Mouse (Mus musculus): ENCODE results near the gene Sulf2.

Sulf2 gene

GRCm38 (mm10) chr2:166150584-166150983, 4.9 kb downstream of the Sulf2 start:
- DNase-seq (ENCODE audit: low spot score in 2 of 2) = no peak

DNA sequence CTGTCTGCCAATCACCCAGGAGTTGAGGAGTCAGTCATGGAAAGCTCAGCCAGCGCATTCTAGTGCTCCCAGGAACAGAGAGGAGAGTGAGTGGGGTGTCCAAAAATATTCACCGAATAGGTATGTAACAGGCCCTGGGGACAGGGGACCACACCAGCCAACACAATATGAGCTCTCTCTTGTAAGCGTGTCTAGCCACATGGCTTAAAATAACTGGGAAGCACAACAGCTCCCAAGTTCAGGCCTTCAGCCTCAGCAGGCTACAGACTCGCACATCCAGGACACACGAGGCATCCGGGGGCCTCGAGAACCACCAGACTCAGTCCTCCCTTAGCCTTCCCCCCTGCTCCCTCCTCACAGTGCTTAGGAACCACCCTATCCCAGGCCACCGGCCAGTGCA, 6.0 kb downstream of the Sulf2 start:
- DNase-seq (ENCODE audit: low spot score in 2 of 2) = no peak

DNA sequence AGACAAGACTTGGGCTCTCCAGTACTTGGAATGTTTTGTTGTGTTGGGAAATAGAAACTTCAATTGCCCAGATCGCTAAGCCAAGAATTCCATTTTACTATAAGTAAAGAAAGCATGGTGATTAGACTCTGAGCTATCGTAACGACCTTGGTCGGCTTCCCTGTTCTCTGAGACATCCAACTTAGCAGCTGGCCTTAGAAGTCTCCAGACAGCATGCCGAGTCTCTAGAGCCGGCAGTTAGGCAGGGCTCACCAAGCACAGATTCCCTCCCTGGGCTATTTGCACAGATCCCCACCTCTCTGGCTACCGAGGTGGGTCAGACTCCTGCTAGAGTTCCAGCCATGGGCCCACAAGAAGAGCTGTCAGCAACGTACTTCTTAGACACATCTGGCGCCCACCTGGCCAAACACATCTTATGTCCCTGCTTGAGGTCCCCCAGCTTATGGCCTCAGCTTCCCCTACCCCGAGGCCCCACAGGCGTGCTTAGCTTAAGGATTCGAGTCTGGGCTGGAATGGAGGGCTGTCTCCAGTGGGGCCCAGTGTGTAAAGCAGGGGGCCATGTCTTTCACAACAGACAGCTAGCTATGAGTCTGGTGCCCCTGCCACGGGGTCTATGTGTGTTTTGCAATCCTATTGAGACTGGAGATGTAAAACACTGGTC, 6.7 kb downstream of the Sulf2 start:
- DNase-seq (ENCODE audit: low spot score in 2 of 2) = no peak

GRCm38 (mm10) chr2:166147930-166148651, 7.4 kb downstream of the Sulf2 start:
- DNase-seq (ENCODE audit: low spot score in 2 of 2) = no peak

GRCm38 (mm10) chr2:166146446-166146845, 9.0 kb downstream of the Sulf2 start:
- no peak for DNase-seq (ENCODE audit: low spot score in 2 of 2)

- no peak for DNase-seq (ENCODE audit: low spot score in 2 of 2)
Measured at GRCm38 (mm10) chr2:166145031-166145430, 10.4 kb downstream of the Sulf2 start.

GRCm38 (mm10) chr2:166143871-166144270, 11.6 kb downstream of the Sulf2 start:
- DNase-seq (ENCODE audit: low spot score in 2 of 2) = no peak

- DNase-seq (ENCODE audit: low spot score in 2 of 2) = no peak
Measured at GRCm38 (mm10) chr2:166142561-166143112, 12.8 kb downstream of the Sulf2 start.

DNA sequence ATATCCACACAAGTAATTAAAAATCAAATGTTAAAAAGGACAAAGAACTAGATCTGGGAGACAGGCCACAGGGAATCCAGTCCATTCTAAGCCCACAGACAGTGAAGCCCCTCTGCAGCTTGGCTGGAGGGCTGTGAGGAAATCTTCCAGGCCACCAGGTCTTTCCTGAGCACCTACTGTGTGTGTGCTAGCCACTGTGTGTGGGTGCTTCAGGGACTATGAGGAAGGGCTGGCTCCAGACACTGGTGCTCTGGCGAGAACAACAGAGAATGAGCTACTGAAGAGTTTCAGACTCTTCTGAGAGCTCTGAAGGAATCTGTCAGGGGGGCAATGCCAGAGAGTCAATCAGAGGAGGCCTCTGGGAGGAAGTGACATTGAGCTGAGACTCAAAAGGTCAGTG, 13.6 kb downstream of the Sulf2 start:
- DNase-seq (ENCODE audit: low spot score in 2 of 2) = no peak

- DNase-seq (ENCODE audit: low spot score in 2 of 2) = no peak
Measured at GRCm38 (mm10) chr2:166141039-166141438, 14.4 kb downstream of the Sulf2 start.

DNA sequence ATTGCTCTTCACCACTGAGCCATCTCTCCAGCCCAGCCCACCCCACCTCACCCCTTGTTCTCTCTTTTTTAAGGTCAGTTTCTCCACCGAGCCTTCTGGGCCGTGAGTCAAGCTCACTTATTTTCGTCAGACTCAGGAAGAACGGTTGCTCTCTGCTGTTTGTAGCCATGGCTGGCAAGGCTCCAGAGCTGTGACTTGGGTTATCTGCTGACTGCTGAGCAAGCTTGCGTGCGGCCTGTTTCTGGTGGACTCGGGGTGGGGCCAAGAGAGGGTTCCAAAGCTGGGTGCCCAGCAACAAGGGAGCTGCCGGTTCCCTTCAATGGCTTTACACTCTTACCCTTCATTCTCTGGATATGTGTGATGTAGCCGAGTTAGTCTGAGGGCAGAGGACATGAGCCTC, 15.0 kb downstream of the Sulf2 start:
- DNase-seq (ENCODE audit: low spot score in 2 of 2) = no peak

DNA sequence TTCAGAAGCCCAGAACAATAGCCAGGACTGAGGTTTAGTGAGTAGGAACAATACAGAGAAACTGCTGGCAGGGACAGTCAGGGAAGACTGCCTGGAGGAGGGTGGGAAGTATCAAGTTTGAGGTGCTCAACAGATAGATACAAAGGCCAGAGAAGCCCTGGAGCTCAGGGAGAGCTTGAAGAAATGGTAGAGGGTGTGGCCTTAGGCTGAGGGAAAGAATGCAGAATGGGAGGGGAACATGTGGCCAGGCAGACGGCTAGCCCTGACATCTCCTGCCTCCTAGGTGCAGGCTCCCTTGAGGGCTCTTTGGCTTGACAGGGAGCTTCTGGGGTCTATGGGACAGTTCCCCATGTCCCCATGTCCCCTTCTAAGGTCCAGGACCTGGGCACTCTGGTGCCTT, 17.2 kb downstream of the Sulf2 start:
- no peak for DNase-seq (ENCODE audit: low spot score in 2 of 2)

- DNase-seq (ENCODE audit: low spot score in 2 of 2) = no peak
Measured at GRCm38 (mm10) chr2:166137467-166137866, 18.0 kb downstream of the Sulf2 start.

GRCm38 (mm10) chr2:166135711-166136485, 19.6 kb downstream of the Sulf2 start:
- DNase-seq (ENCODE audit: low spot score in 2 of 2) = no peak

DNA sequence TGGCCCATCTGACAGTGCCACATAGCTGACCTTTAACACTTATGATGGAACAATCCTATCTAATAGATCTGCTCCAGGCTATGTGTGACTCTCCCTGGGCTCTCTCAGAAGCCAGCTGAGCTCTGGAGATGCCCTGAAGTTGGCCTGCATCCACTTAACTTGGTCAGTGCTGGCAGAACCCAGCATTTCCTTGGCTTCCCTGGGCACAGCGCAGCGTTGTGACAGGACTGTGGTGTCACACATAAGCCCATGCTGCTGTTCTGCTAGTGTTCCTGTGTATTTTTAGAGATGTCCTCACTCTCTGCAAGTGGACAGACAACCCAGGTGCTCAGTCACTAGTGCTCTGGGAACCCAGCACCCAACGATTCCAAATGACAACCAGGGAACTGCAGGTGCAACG, 26.7 kb downstream of the Sulf2 start:
- no peak for DNase-seq (ENCODE audit: low spot score in 2 of 2)

GRCm38 (mm10) chr2:166128032-166128431, 27.4 kb downstream of the Sulf2 start:
- DNase-seq (ENCODE audit: low spot score in 2 of 2) = no peak

DNA sequence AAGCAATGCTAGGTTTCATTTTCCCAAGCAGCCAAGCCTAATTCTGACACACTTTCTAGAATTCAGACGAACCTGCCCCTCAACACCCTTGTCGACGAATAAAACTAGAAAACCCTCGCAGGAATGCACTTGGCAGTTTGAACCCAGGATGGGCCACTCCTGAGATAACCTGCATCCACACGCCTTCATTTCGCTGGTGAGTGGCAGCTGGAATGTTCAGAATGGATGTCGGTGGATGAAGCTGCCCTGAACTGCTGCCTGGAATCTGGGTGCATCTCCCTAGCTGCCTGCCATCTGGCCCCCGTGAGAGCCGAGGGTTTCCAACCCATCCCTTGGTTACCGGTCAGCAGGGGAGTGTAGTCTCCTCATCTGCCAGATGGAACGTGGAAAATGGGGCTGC, 29.1 kb downstream of the Sulf2 start:
- DNase-seq (ENCODE audit: low spot score in 2 of 2) = no peak

DNA sequence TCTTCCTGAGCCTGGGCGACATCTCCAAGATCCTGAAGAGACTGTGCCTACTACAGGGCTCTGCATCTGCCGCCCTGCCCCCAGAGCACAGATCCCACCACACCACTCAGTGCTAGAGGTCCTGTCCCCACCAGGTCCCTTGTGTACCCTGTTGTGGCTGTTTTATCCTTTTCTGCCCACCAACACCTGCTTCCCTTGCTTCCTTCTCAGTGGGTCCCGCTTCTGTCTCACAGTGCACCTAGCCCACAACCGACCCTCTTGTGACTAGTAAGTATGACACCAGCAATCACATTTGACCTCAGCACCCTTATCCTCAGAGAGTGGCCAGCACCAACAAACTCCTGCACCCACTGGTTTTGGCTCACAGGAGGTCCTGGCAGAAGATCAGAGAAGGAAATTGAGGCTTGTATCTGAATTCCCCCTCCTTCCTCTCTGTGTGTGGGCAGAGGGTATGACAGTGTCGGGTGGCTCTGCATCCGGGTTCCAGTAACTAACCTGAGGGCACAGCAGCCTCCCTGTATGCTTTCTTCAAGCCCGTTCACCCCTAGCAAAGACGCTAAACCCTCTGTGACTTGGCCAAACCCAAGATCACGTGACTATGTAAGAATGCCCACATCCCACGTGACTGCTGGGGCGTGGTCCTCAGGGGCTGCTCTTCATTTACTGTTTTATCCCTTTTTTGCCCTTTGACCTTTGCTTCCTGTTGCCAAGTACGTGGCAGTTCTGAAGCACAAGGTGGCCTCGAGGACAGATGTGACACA, 29.8 kb downstream of the Sulf2 start:
- peak; percentile 4 to 17 for DNase-seq (ENCODE audit: low spot score in 2 of 2)

GRCm38 (mm10) chr2:166125033-166125432, 30.4 kb downstream of the Sulf2 start:
- no peak for DNase-seq (ENCODE audit: low spot score in 2 of 2)

- DNase-seq (ENCODE audit: low spot score in 2 of 2) = no peak
Measured at GRCm38 (mm10) chr2:166122781-166123180, 32.7 kb downstream of the Sulf2 start.

DNA sequence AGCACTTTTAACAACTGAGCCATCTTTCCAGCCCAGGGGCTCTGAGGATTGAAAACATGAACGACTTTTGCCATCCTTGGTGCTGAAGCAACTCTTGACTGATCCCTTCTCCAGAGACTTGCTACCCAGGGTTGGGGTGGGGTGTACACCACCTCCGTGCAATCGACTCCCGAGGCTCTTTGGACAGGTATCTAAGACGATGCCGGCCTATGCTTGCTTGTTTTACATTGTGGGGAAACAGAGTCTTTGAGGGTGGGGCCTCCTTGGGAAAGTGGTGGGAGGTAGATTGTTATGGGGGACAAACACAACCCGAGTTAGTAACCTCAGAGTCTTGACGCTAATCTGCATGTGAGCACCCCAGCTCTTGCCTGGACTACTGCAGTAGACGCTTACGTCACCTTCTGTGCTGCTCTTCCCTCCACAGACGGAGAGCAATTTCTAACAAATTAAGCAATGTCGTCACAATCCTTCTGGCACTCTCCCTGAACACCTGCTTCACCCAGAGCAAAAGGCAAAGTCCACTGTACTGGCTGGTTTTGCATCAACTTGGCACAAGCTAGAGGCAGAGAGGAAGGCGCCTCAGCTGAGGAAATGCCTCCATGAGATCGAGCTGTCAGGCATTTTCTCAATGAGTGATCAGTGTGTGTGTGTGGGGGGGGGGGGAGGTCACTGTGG, 33.6 kb downstream of the Sulf2 start:
- DNase-seq (ENCODE audit: low spot score in 2 of 2) = no peak

Data from thymus, postnatal 10 days (tissue).